Mouse (Mus musculus) G1E (cell line): Measurements from ENCODE around the gene Zfp984.
"Not testable (repeated sequence)": the region's sequence is repeated elsewhere in the genome, so short reads cannot be mapped to it uniquely, and the experiment has no call there.

Experiments used
- CTCF ChIP-seq: IDR thresholded peaks from 2 replicates; pipeline ENCODE4 v1.5.1; 2012; ENCODE audit warnings: low read depth, low read length, inconsistent platforms, mixed read lengths
- GATA1 ChIP-seq: IDR thresholded peaks from 2 replicates; pipeline ENCODE4 v1.6.1; 2012; ENCODE audit warnings: borderline replicate concordance, low read length, inconsistent platforms, mixed read lengths

DNA sequence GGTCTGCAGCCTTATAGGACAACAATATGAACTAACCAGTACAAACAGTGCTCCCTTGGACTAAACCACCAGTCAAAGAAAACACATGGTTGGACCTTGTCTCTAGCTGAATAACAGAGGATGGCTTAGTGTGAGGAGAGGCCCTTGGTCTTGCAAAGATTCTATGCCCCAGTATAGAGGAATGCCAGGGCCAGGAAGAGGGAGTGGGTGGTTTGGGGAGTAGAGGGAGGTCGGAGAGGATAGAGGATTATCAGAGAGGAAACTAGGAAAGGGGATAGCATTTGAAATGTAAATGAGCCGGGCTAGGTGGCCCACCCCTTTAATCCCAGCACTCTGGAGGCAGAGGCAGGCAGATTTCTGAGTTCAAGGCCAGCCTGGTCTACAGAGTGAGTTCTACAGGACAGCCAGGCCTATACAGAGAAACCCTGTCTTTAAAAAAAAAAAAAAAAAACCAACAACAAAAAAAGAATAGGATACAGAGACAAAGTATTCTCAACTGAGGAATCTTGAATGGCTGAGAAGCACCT lies 16.1 kb downstream of the Zfp984 start:
- not testable (repeated sequence) for TF ChIP-seq GATA1, CTCF
